Mouse (Mus musculus): ENCODE measurements at regions not wholly inside any gene's neighbourhood (a gene's known extent, or its start where the extent isn't known, plus 50 kb on each side); places are given as distances from the start of the nearest gene placed in this dataset.
"Not testable (repeated sequence)": the region's sequence is repeated elsewhere in the genome, so short reads cannot be mapped to it uniquely, and the experiment has no call there.

DNA sequence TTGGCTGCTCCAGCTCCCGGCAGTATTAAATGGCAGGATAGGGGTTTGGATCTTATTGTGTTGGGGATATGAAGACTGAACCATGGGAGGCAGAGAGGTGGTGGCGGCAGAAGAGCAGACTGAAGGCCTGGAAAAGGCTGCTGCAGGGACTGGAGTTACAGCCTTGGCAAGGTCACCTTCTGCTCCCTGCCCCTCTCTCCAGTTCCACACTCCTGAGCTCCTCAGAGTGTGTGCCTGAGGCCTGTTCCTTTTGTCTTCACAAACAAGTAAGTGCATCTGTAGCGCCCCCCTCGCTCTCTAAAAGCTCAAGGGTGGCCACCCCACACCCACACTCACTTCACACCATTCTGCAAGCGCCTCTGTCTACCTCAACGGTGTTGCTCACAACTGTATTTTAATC, 113.0 kb downstream of the Fam43a start:
- H3K4me1 ChIP-seq = no peaks in the 10 kb centered on the region
- WGBS = 79% methylated on average over 6 of the region's 6 CpGs

DNA sequence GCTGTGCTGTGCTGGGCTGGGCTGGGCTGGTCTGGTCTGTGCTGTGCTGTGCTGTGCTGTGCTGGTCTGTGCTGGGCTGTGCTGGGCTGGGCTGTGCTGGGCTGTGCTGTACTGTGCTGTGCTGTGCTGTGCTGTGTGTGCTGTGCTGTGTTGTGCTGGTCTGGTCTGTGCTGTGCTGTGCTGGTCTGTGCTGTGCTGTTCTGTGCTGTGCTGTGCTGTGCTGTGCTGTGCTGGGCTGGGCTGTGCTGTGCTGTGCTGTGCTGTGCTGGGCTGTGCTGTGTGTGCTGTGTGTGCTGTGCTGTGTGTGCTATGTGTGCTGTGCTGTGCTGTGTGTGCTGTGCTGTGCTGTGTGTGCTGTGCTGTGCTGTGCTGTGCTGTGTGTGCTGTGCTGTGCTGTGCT, 118.1 kb downstream of the Fam43a start:
- not testable (repeated sequence) for H3K9ac ChIP-seq; H3K9me3 ChIP-seq; H3K4me2 ChIP-seq; H3K4me3 ChIP-seq; H3K36me3 ChIP-seq; H3K27ac ChIP-seq; H3K4me1 ChIP-seq; ATAC-seq (ENCODE audit: borderline replicate concordance, extremely low read depth, low FRiP score, low TSS enrichment); H3K27me3 ChIP-seq

More for the DNA sequence above, 113.0 kb downstream of the Fam43a start:
- no peak overlapping the region for H3K4me2 ChIP-seq
- ATAC-seq (ENCODE audit: borderline replicate concordance, extremely low read depth, low FRiP score, low TSS enrichment) = no peak
- no peak overlapping the region for H3K9ac ChIP-seq
- no peaks in the 10 kb centered on the region for H3K27me3 ChIP-seq
- no peaks in the 10 kb centered on the region for H3K9me3 ChIP-seq
- no peak overlapping the region for H3K27ac ChIP-seq
- H3K36me3 ChIP-seq = no peaks in the 10 kb centered on the region
- H3K4me3 ChIP-seq = no peak overlapping the region

DNA sequence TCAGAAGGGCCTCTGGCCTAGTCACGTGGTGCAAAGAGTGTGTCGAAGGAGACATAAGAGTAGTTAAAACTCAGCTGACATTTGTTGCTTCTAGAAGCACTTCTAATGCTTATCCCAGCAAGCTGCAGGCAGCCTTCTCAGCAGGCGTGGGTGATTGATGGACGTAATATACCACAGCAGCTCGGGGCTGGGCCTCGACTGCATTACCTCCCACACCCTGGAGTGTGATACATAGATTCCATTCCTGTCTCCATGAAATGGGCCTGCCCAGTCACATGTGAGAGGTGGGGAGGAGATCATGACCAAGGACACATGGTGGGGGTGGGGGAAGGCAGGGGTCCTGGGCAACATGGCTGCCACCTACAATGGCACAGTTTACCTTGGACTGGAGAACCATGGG, 121.3 kb downstream of the Fam43a start:
- Histone ChIP-seq H3K27me3 (no peaks in the 10 kb centered on the region), H3K4me3 (no peak overlapping the region), H3K36me3 (no peaks in the 10 kb centered on the region), H3K9ac (no peak overlapping the region), H3K9me3 (no peaks in the 10 kb centered on the region), H3K4me2 (no peak overlapping the region), H3K27ac (peak overlapping the region; percentile 6; the same call in 1 of the 2 replicates), H3K4me1 (peaks cover 9% of the 10 kb centered on the region)
- peak; percentile 56; the same call in 1 of the 2 replicates for ATAC-seq (ENCODE audit: borderline replicate concordance, extremely low read depth, low FRiP score, low TSS enrichment)
- WGBS = 20% methylated on average over 6 of the region's 6 CpGs

DNA sequence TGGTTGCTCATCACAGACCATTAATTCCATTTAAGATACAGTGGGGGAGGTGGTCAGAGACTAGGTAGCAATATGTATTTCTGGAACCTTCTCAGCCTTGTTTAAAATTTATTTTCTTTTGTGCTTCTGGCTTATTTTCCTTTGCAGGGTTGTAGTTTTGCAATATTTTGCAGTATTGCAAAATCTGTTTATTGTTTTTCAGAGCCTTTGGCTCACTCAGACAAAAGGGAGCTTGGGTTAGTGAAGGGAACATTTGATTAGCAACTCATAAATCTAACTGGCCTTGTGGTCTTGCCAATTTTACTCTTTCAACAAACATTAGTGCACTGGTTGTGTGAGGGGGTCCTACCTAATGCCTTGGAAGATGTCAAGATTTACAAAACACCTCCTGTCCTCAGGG, 121.7 kb downstream of the Fam43a start:
- Histone ChIP-seq H3K4me2 (no peak overlapping the region), H3K4me3 (no peak overlapping the region), H3K9ac (no peak overlapping the region), H3K9me3 (no peaks in the 10 kb centered on the region), H3K27me3 (no peaks in the 10 kb centered on the region), H3K27ac (peak overlapping the region; percentile 6; the same call in 1 of the 2 replicates), H3K4me1 (peaks cover 9% of the 10 kb centered on the region), H3K36me3 (no peaks in the 10 kb centered on the region)
- peak; percentile 32; the same call in 1 of the 2 replicates for ATAC-seq (ENCODE audit: borderline replicate concordance, extremely low read depth, low FRiP score, low TSS enrichment)

DNA sequence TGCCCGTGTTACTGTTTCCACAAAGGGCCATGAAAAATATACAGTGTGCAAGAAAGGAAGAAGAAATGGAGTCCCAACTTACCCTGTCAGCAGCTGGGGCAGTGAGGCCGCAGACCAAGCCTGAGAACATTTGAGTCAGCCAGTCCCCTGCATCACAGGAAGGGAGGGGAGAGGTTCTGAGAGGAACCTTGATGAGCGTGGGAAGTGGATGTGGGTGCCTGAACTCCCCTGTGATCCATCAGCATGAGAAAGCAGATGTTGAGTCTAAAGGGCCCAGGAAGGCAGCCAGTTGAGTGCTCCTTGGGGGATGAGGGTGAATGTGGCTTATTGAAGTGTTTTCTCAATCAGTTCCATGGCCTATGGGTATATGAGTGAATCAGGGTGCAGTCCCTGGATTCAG, 122.8 kb downstream of the Fam43a start:
- H3K27ac ChIP-seq = no peak overlapping the region
- H3K4me3 ChIP-seq = no peak overlapping the region
- no peaks in the 10 kb centered on the region for H3K9me3 ChIP-seq
- WGBS = 79% methylated on average over 3 of the region's 3 CpGs
- H3K27me3 ChIP-seq = no peaks in the 10 kb centered on the region
- no peak for ATAC-seq (ENCODE audit: borderline replicate concordance, extremely low read depth, low FRiP score, low TSS enrichment)
- H3K9ac ChIP-seq = no peak overlapping the region
- peaks cover 9% of the 10 kb centered on the region for H3K4me1 ChIP-seq
- H3K4me2 ChIP-seq = no peak overlapping the region
- no peaks in the 10 kb centered on the region for H3K36me3 ChIP-seq

DNA sequence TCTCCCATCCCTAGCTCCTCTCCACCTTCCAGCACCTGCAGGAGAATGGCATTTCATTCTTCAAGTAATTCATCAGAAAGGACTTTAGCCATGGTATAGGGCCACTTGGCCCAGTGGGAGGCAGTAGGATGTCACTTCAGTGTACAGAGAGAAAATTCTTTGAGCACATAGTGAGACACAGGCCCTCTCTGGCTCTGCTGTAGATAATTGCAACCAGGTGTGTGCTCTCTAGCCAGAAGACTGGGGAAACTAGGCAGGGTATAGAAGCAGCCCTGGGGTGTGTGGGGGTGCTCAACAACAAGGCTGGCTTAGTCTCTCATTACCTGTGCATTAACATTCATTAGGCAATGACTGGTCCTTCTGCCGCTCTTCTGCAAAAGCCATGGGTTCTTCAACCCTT, 125.1 kb downstream of the Fam43a start:
- no peak for ATAC-seq (ENCODE audit: borderline replicate concordance, extremely low read depth, low FRiP score, low TSS enrichment)
- Histone ChIP-seq H3K4me3 (no peak overlapping the region), H3K36me3 (no peaks in the 10 kb centered on the region), H3K9ac (no peak overlapping the region), H3K9me3 (no peaks in the 10 kb centered on the region), H3K27me3 (no peaks in the 10 kb centered on the region), H3K4me1 (peaks cover 9% of the 10 kb centered on the region), H3K4me2 (no peak overlapping the region), H3K27ac (no peak overlapping the region)
- 96% methylated on average over 1 of the region's 1 CpGs for WGBS

DNA sequence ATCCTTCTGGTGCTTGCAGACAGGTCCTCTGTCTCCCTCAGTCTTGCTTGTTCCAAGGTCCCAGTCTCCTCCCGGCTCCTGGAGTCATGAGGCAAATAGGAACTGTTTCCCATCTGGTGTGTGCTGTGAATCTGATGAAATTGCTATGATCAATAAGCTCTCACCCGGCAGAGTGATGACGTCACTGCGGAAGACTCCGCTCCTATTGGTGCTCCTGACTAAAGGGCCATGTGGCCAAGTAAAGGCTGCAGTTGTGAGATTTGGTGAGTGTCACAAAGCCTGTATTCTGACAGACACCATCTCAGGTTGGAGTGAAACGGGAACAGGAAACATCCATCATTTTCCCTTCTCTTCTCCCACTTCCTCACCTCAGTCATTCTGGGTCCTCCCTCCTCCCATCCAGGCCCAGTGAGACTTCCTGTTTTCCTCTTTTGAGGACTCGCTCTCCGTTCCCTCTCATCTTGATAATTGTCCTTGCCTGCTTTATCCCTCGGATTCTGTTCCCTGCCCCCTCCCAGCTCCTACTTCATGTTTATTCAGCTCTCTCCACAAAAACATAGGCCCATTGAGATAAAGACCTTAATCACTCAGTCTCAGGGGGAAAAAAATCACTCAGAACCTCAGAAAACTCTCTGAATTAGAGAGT, 133.4 kb downstream of the Fam43a start:
- no peak for ATAC-seq (ENCODE audit: borderline replicate concordance, extremely low read depth, low FRiP score, low TSS enrichment)
- Histone ChIP-seq H3K36me3 (no peaks in the 10 kb centered on the region), H3K4me2 (no peak overlapping the region), H3K4me1 (peaks cover 26% of the 10 kb centered on the region), H3K27ac (no peak overlapping the region), H3K4me3 (no peak overlapping the region), H3K9ac (no peak overlapping the region), H3K9me3 (no peaks in the 10 kb centered on the region), H3K27me3 (no peaks in the 10 kb centered on the region)
- 34% methylated on average over 9 of the region's 9 CpGs for WGBS

DNA sequence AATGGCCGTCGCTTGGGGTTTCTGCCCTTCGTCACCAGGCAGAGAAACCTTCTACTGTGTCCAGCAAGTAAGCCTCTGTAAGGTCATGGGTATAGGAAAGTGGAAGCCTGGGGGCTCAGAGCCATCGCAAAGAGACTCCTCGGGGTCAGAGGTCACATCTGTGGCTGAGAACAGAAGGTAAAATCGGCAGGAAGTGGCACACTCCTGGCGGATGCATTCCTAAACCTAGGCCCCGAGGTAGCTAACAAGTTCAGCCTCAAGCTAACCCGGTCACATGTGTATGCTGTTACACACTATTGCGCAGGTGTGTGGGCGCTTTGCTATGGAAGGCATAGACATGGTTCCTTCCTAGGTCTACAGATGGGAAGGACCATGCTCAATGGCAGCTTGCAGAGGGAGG, 134.0 kb downstream of the Fam43a start:
- ATAC-seq (ENCODE audit: borderline replicate concordance, extremely low read depth, low FRiP score, low TSS enrichment) = no peak
- Histone ChIP-seq H3K4me3 (no peak overlapping the region), H3K36me3 (no peaks in the 10 kb centered on the region), H3K4me2 (no peak overlapping the region), H3K9me3 (no peaks in the 10 kb centered on the region), H3K27me3 (no peaks in the 10 kb centered on the region), H3K27ac (no peak overlapping the region), H3K9ac (no peak overlapping the region), H3K4me1 (peaks cover 26% of the 10 kb centered on the region)
- 56% methylated on average over 11 of the region's 11 CpGs for WGBS

DNA sequence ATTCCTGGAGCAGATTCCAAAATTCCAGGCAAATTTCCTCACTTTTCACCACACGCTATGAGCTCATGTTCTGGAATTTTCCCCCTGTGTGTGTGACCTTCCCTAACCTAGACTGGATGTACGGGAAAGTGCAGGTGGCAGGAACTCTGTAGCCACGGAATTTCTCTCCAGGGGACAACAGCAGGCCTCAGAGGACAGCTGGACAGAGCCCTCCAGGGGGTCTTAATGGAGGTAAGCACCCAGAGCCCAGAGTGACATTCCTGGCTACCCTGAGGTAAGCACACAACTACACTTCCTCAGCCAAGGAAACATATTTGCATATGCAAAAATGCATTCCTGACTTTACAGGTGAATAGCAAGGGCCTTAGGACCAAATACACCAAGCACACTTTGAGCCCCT, 135.8 kb downstream of the Fam43a start:
- ATAC-seq (ENCODE audit: borderline replicate concordance, extremely low read depth, low FRiP score, low TSS enrichment) = no peak
- Histone ChIP-seq H3K4me3 (no peak overlapping the region), H3K4me2 (no peak overlapping the region), H3K27me3 (no peaks in the 10 kb centered on the region), H3K27ac (no peak overlapping the region), H3K36me3 (no peaks in the 10 kb centered on the region), H3K9me3 (no peaks in the 10 kb centered on the region), H3K4me1 (peaks cover 31% of the 10 kb centered on the region), H3K9ac (no peak overlapping the region)
- 47% methylated on average over 3 of the region's 3 CpGs for WGBS

DNA sequence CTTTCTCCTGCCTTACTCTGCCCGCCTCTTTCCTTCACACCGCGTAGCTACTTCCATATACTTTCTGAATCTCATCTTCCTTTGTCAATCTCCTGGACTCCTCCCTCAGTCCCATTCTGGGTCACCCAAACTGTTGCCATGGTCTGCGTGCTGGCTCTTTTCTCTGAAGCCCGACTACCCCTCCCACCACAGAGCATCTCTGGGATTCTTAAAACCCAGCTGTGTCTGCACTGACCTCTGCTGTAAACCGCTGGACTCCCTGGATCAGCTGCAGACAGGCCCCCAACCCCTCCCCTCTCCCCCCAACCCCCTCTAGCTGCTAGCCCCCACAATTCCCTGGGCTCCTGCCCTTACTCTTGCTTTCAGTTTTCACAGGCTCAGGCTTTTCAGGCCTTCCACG, 136.4 kb downstream of the Fam43a start:
- H3K4me3 ChIP-seq = no peak overlapping the region
- H3K9me3 ChIP-seq = no peaks in the 10 kb centered on the region
- H3K9ac ChIP-seq = no peak overlapping the region
- 34% methylated on average over 7 of the region's 7 CpGs for WGBS
- H3K36me3 ChIP-seq = no peaks in the 10 kb centered on the region
- H3K27me3 ChIP-seq = no peaks in the 10 kb centered on the region
- peaks cover 31% of the 10 kb centered on the region for H3K4me1 ChIP-seq
- no peak overlapping the region for H3K27ac ChIP-seq
- ATAC-seq (ENCODE audit: borderline replicate concordance, extremely low read depth, low FRiP score, low TSS enrichment) = no peak
- no peak overlapping the region for H3K4me2 ChIP-seq

DNA sequence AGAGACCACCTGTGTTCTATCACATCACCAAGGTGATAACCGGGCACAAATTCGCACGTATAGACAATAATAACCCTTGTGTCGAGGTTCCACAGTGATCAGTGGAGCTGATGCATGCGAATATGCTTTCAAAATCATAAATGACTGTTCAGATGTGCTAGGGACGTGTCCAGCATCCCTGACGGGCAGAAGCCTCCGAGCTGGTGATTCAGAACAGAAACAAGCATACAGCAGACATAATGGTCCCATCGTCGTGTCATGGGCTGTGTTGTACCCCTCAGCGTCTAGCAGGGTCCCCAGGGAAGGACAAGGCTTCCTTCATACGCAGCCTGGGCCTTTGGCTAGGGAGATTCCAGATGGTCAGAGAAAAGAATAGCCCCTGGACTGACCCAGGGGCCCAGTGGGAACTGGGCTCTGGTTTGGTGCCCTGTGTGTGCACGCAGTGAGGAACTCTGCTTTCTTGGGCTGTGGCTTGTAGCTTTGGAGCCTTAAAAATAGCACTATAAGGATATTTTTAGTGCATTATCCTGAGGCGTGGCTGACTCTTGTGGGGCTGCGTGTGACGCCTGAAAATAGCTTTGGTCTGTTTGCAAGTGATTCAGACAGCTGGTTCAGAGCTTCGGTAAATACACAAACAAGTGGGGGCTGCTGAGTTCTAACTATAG, 137.3 kb downstream of the Fam43a start:
- ATAC-seq (ENCODE audit: borderline replicate concordance, extremely low read depth, low FRiP score, low TSS enrichment) = peak; percentile 32; the same call in 1 of the 2 replicates
- 42% methylated on average over 17 of the region's 17 CpGs for WGBS
- Histone ChIP-seq H3K4me1 (peaks cover 31% of the 10 kb centered on the region), H3K4me3 (no peak overlapping the region), H3K27ac (0 out of 2 replicates have a peak overlapping the region, but pooled peaks have one; percentile 4), H3K27me3 (no peaks in the 10 kb centered on the region), H3K9me3 (no peaks in the 10 kb centered on the region), H3K4me2 (no peak overlapping the region), H3K36me3 (no peaks in the 10 kb centered on the region), H3K9ac (no peak overlapping the region)

DNA sequence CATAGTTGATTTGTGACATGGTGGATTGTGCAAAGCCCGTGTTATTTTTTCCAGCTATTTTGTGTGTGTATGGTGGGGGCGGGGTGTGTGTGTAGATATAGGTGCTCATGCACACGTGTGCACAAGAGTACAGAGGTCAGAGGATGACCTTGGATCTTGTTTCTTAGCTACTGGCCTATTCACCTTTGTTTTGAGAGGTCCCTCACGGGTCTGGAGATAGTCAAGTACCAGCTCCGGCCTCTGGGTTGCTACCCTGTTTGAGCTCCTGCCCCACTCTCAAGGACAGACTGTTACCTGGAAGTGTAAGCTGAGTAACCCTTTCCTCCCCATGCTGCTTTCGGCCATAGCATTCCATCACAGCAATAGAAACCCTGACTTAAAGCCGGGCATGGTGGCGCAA, 138.0 kb downstream of the Fam43a start:
- peaks cover 31% of the 10 kb centered on the region for H3K4me1 ChIP-seq
- H3K27ac ChIP-seq = no peak overlapping the region
- no peaks in the 10 kb centered on the region for H3K36me3 ChIP-seq
- no peak overlapping the region for H3K4me2 ChIP-seq
- H3K4me3 ChIP-seq = no peak overlapping the region
- H3K9ac ChIP-seq = no peak overlapping the region
- no peaks in the 10 kb centered on the region for H3K9me3 ChIP-seq
- H3K27me3 ChIP-seq = no peaks in the 10 kb centered on the region
- ATAC-seq (ENCODE audit: borderline replicate concordance, extremely low read depth, low FRiP score, low TSS enrichment) = no peak
- WGBS = 65% methylated on average over 8 of the region's 8 CpGs
